Mouse (Mus musculus) T-cell, adult 2 months (primary cell): Measurements from ENCODE around the gene Acp6.
A peak's percentile ranks its signal among the peaks of the same experiment; 100 is the strongest.

Experiments used
- DNase-seq: peaks from one replicate; pipeline ENCODE4 v3.0.0; 2022; ENCODE audit warnings: low spot score

Gene Acp6

GRCm38 (mm10) chr3:97196571-97196970 is 38.0 kb downstream of the Acp6 start:
- no peak for DNase-seq

GRCm38 (mm10) chr3:97199261-97199660 is 40.7 kb downstream of the Acp6 start:
- DNase-seq = no peak

GRCm38 (mm10) chr3:97201943-97202342 is 43.4 kb downstream of the Acp6 start:
- peak; percentile 48 for DNase-seq

- DNase-seq = peak; percentile 29
Measured at GRCm38 (mm10) chr3:97203880-97204279, 45.3 kb downstream of the Acp6 start.

GRCm38 (mm10) chr3:97206521-97206920 is 47.9 kb downstream of the Acp6 start:
- no peak for DNase-seq

- no peak for DNase-seq
Measured at GRCm38 (mm10) chr3:97209351-97209750, 50.8 kb downstream of the Acp6 start.

- DNase-seq = no peak
Measured at GRCm38 (mm10) chr3:97211177-97211576, 52.6 kb downstream of the Acp6 start.

GRCm38 (mm10) chr3:97213871-97214270 is 55.3 kb downstream of the Acp6 start:
- no peak for DNase-seq

GRCm38 (mm10) chr3:97214439-97214838 is 55.9 kb downstream of the Acp6 start:
- DNase-seq = no peak

GRCm38 (mm10) chr3:97215526-97215925 is 56.9 kb downstream of the Acp6 start:
- DNase-seq = no peak

GRCm38 (mm10) chr3:97223261-97223660 is 64.7 kb downstream of the Acp6 start:
- no peak for DNase-seq

- DNase-seq = no peak
Measured at GRCm38 (mm10) chr3:97225231-97225630, 66.7 kb downstream of the Acp6 start.

- DNase-seq = peak; percentile 10
Measured at GRCm38 (mm10) chr3:97226719-97227118, 68.1 kb downstream of the Acp6 start.
